ENCODE assay signal across 23 mouse cellular contexts in the genomic region with DNA sequence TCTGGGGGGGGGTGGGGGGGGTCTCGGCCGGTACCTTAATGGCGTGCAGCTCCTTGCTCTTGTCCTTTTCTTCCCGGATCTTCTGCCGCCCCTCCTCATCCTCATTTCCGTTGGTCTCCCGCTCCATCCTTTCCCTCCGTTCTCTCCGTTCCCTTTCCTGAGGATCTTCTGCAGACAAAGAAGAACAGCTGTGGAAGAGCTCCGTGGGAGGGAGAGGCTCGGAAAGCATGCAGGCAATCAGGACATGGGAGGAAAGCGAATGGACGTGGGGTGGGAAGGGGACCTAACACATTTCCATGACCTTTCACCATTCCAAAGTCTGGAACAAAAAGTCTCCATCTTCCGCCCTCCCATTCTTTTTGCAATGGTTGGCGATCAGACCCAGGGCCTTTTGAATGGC. TPM values are rescaled to one million over a fixed set of nuclear protein-coding genes. Genes with fewer than 3 reads are reported as not detected.
DNase-seq lines count a peak whose midpoint lies in the region; ATAC-seq and TF ChIP-seq lines count a peak whose summit lies in the region.
"Had no signal": no experiment of that assay in that cellular context is flagged by ENCODE, and none has a peak within 500 bp of the region (broad histone marks: within the 10 kb centered on the region; RNA-seq: fewer than 3 reads in every experiment).

No protein-coding gene starts in this region.

- no peaks in the 10 kb centered on the region for H3K27me3 ChIP-seq in forebrain, embryonic 10.5 days (ENCODE audit: poor library complexity, severe bottlenecking)
- H3K27me3 ChIP-seq: CH12.LX, Patski had no signal

- no peaks in the 10 kb centered on the region for H3K4me1 ChIP-seq in forebrain, embryonic 10.5 days

- H3K36me3 ChIP-seq in forebrain, embryonic 10.5 days (replicated peaks): peaks cover 100% of the 10 kb centered on the region

- H3K4me3 ChIP-seq in layer of hippocampus, adult 2 months: no peak overlapping the region
- H3K4me3 ChIP-seq in forebrain, embryonic 10.5 days: no peak overlapping the region

- no peaks in the 10 kb centered on the region for H3K9me3 ChIP-seq in forebrain, embryonic 10.5 days
- H3K9me3 ChIP-seq: G1E had no signal

- WGBS in forebrain, embryonic 10.5 days: 89% methylated on average over 15 of the region's 15 CpGs

- ATAC-seq in frontal cortex, adult (ENCODE audit: low TSS enrichment): peak; percentile 56; the same call in 1 of the 2 replicates
- ATAC-seq: activated CD4-positive, CD25-positive, alpha-beta regulatory T cell, adult 4 months; CD4-positive, CD25-positive, alpha-beta regulatory T cell, adult 4 months; Patski had no signal

- H3K27ac ChIP-seq in layer of hippocampus, adult 2 months: peak overlapping the region; percentile 43; the same call in 1 of the 2 replicates
- no peak overlapping the region for H3K27ac ChIP-seq in forebrain, embryonic 10.5 days

- no peak for DNase-seq in frontal cortex, postnatal 14 days (ENCODE audit: low spot score in 2 of 2)
- no peak for DNase-seq in layer of hippocampus, adult 2 months (ENCODE audit: low spot score in 2 of 2)
- no peak for DNase-seq in layer of hippocampus, postnatal 25 days (ENCODE audit: extremely low spot score in 1 of 2, low spot score in 1 of 2)
- DNase-seq in brain, adult 2 months (ENCODE audit: low read depth, low spot score): peak; percentile 56
- no peak for DNase-seq in forebrain, embryonic 10.5 days (ENCODE audit: extremely low spot score, low spot score)
- DNase-seq: adrenal gland, adult 2 months; adrenal gland, adult 8-10 months; adrenal gland, postnatal 10 days; adrenal gland, postnatal 14 days; adrenal gland, postnatal 25 days; adrenal gland, postnatal 36 days; B cell, adult 2 months; cerebellum, adult 11 months; cerebellum, adult 11-12 months; cerebellum, adult 18-20 months; cerebellum, adult 2 months had no signal

- no peak for TF ChIP-seq CTCF in layer of hippocampus, adult 2 months (conservative IDR thresholded peaks at IDR 0.05)

RNA-seq across cellular contexts. Expression of gene Ddx23, which starts 11.3 kb away (rescaled TPM):
- total RNA-seq in layer of hippocampus, adult 2 months (2021): 10 to 100 TPM; 79.7 to 87.4 TPM
- total RNA-seq in layer of hippocampus, postnatal 25 days (2021): 10 to 100 TPM; 75.8 to 79.9 TPM
- polyA plus RNA-seq in forebrain, embryonic 10.5 days (2016; fragmentation: Nextera tagmentation; extraction: Ambion mirVana): 27.3 and 28.5 TPM in 2 replicates

RNA-seq across cellular contexts. Expression of gene Cacnb3, which starts 20.8 kb away (rescaled TPM):
- 100 to 1,000 TPM; 207 to 212 TPM for total RNA-seq in layer of hippocampus, adult 2 months (2021)
- total RNA-seq in layer of hippocampus, postnatal 25 days (2021): 100 to 1,000 TPM; 189 to 209 TPM
- 19.9 and 21.7 TPM in 2 replicates for polyA plus RNA-seq in forebrain, embryonic 10.5 days (2016; fragmentation: Nextera tagmentation; extraction: Ambion mirVana)
- polyA plus RNA-seq: CD4-positive, CD25-positive, alpha-beta regulatory T cell, adult 4 months had no signal

RNA-seq across cellular contexts. Expression of gene Rnd1, which starts 25.8 kb away (rescaled TPM):
- 1 to 10 TPM; 6.4 to 6.9 TPM for total RNA-seq in layer of hippocampus, adult 2 months (2021)
- 1 to 10 TPM; 8.3 to 9.4 TPM for total RNA-seq in layer of hippocampus, postnatal 25 days (2021)
- 1.8 and 2.2 TPM in 2 replicates for polyA plus RNA-seq in forebrain, embryonic 10.5 days (2016; fragmentation: Nextera tagmentation; extraction: Ambion mirVana)

RNA-seq across cellular contexts. Expression of gene Adcy6, which starts 41.6 kb away (rescaled TPM):
- total RNA-seq in layer of hippocampus, adult 2 months (2021): 10 to 100 TPM; 49.6 to 52.4 TPM
- total RNA-seq in layer of hippocampus, postnatal 25 days (2021): 10 to 100 TPM; 45.1 to 45.8 TPM
- 9.4 and 11.9 TPM in 2 replicates for polyA plus RNA-seq in forebrain, embryonic 10.5 days (2016; fragmentation: Nextera tagmentation; extraction: Ambion mirVana)
- polyA plus RNA-seq: G1E had no signal

RNA-seq across cellular contexts. Expression of gene Ccdc65, which starts 56.6 kb away (rescaled TPM):
- total RNA-seq in layer of hippocampus, adult 2 months (2021): 1 to 10 TPM; 6.7 to 9.5 TPM
- 10 to 100 TPM in 1 of 2 experiments, 1 to 10 TPM in 1; 9.0 to 11.1 TPM for total RNA-seq in layer of hippocampus, postnatal 25 days (2021)
- 0.86 and 0.90 TPM in 2 replicates for polyA plus RNA-seq in forebrain, embryonic 10.5 days (2016; fragmentation: Nextera tagmentation; extraction: Ambion mirVana)
- total RNA-seq: MEL had no signal
- polyA plus RNA-seq: CD4-positive, CD25-positive, alpha-beta regulatory T cell, adult 4 months; G1E had no signal
